Mouse (Mus musculus) kidney, postnatal 10 days (tissue): ENCODE data around the gene Specc1.

Experiments used
- DNase-seq: peaks from one replicate; pipeline ENCODE4 v3.0.0; 2021; ENCODE audit warnings: mixed read lengths

Specc1 gene

DNA sequence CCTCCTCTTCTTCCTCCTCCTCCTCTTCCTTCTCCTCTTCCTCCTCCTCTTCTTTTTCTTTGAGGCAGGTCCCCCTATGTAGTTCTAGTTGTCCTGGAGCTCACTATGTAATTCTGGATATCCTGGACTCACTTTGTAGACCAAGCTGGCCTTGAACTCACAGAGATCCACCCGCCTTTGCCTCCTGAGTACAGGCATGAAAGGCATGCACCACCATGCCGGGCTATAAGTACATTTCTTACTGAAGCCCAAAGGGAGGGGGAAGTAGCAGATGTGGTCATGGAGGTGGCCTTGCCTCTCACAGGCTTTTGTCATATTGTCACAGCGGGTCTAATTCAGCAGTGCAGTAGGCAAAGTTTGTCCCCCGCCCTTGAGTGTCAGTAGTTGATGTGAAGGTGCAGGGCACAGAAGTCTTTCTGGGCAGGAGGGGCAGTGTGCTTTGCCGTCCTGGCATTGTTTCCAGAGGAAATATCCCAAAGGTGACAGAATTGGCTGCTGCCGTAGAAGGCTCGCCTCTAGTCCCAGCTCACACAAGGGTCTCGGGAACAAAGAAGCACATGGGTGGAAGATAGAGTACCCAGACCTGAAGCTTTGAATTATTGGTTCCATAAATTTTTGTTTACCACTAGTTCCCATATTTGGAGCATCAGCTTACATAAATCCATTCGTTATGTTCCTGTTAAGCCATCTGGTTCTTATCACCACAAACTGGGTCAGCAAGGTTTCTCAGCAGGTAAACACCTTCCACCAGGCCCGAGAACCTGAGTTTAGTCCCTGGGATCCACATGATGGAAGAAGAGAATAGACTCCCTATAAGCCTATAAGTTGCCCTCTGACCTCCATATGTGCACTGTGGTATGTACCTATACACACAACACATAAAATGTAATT, 62.0 kb downstream of the Specc1 start:
- no peak for DNase-seq

DNA sequence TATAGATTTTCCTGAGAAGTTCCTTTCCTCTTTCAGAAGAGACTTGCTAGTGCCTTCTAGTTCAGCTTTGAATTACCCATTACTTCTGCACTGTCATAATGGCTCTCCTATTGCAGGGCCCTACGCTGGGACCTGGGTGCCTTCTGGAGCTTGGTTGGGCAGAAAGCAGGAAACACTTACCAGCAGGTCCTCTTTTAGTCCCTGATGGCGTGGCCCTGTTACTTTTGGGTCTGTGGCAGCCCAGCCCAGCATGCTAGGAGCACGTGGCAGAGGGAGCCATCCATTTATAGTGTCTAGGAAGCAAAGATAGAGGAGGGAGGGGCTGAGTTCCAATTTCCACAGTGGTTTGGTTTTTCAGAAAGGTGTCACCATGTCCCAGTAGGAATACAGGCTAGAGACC, 63.3 kb downstream of the Specc1 start:
- no peak for DNase-seq

DNA sequence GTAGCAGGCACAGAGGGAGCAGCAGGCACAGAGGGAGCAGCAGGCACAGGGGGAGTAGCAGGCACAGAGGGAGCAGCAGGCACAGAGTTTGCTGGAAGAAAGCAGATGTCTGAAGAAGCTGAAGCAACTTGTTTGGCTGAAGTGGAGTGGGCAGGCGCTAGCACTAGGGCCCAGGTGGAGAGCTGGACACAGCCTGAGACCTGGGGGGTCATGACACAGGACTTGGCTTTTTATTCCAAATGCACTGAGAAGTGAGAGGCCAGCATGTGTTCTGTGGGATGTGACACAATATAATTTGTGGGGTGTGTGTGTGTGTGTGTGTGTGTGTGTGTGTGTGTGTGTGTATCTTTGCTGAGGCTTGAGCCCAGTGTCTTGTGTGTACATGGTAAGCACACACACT, 64.3 kb downstream of the Specc1 start:
- no peak for DNase-seq

DNA sequence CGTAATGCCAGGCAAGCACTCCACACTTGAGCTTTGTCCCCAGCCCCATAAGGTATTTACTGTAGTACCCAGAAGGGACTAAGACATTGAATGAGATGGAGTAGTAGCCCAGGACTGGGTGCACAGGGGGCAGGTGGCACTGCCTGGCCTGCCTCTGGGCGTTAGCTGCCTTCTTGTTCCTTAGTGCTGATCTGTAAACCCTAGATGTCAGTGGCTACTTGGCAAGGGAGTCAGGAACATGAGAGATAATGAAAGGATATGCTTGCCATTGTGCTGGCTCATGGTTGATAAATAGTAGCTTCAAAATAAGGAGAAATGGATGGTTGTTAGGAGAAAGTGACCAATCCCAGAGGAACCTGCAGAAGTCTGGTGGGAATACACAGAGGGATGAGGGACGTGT, 65.5 kb downstream of the Specc1 start:
- no peak for DNase-seq

DNA sequence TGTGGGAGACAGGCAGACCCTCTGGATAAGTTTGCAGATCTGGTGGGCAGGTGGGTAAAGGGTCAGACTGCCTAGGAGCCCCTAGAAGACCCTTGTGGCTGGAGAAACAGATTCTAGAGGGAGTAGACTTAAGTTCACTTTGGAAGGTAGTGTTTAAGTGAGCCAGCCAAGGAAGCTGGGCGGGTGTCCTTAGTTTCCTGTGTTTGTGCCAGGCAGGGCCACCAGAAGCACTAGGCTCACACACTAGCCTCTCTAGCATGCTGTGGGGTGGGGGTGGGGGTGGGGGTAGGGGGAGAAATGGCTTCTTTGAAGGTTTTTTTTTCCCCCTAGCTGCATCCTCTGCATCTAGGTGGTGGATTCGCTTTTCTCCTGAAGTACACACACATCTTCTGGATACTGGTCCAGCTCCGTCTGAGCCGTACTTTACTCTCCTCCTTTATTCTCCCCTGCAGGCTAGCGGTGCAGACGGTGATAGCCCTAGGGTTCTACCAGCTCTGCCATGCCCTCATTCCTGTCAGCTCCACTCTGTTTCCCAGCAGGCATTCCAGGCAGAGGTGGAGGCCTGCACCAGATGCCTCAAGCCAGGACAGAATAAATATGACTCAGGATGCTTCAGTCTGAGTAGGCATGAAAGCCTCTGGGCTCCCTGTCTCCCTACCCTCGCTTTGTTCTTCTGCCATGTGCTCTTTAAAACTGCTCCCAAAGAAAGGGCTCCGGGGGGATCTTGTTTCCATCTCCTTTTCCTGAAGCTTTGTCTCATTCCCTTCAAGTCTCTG, 66.3 kb downstream of the Specc1 start:
- no peak for DNase-seq

DNA sequence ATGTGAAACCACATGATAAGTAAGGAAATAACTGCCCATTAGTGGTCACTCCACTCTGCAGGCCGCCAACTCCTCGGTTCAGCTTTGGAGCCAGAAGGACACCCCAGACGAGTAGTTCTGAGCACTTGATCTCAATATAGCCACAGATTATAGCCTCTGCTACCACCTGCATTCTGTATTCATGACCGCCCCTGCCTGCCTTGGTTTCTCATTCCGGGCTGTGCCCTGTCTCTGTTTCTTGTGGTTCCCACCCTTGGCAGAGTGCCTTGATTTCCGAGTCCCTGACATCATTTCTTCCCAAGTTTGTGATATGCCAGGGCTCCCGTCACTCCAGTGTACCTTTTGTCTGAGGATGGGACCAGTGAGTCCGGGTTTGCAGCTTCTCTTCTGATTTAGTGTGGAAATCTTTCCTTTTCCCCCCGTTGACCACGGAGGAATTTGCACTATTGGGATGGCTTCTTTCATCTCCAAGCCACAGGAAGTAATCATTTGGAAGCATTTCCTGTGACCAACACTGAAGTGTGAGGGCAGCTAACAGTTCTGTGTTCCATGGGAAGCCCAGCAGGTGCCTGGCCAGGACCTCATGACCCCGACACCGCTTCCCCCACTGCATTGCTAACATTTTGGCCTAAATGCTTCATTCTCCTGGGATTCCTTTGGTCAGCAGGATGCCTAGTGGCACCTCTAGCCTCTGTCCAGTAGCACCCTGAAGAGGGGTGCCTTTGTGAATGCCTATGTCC, 67.1 kb downstream of the Specc1 start:
- peak; percentile 33 for DNase-seq

DNA sequence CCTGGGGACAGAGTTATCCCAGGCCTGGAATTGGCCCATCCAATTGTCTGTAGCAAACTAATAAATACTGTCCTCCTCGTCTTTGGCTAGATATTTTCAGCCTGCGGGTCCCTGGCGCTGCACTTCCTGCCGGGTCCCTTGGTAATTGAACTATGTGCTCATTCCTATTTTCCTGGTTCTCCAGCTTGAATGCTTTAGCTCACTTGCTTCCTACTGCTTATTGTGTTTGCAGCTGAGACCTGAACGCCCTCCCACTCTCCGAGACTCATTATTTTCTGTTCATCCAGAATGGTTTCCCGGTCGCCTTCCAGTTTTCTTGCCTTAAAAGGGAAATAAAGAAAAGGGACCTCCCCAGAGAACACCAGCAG, 67.7 kb downstream of the Specc1 start:
- DNase-seq = peak; percentile 58

DNA sequence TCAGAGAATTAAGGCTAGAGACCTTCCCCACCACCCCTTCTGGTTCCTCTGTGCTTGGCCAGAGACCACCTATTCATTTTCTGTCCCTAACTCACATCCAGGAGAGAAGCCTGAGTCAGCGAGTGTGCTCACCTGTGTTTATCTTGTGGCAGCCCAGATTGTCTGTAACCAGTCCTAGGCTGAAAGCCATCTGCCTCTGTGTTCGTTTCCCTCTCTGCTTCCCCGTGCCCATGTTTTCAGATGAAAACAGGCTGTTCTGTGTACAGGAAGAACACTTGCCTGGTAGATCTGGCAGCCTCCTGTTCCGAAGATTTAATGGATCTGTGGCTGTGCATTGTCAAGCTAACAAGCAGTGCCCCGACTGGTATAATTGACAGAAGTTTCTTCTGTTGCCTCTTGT, 68.4 kb downstream of the Specc1 start:
- DNase-seq = no peak

DNA sequence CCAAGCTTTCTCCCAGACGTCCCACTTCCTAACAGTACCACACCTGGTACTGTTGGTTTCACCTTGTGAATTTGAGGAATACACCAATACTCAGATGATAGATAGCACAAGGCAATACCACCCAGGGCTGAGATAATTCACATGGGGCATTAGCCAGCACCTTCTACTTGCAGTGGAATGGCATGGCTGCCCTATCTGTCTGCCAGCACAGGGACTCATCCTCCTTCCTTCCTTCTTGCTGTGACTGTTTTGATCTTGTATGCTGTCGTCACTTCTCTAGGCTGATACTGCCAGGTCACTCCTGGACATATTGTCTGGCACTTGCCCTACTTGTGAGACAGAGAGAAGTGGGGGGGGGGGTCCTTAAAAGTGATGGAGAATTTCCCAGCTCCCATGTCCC, 69.2 kb downstream of the Specc1 start:
- DNase-seq = no peak

DNA sequence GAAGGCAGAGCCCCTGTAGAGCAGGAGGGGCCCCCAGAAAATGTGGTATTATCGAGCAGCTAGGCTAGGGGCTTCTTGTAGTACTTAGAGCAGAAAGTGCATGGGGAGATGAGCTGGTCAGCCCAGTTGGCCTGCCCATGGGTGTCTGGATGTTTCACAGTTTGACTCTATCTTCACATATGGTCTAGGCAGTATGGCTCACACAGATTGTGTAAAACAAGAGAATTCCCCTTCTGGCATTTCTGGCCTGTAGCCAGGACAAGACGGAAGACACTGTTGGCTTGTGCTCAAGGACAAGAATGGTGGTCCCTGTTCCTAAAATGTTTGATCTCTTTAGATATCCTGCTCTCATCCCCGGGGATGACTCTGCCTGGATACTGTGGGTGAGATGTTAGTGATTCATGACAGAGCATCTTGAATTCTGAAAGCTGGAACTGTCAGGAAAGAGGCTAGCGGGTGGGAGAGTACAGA, 69.8 kb downstream of the Specc1 start:
- peak; percentile 39 for DNase-seq

DNA sequence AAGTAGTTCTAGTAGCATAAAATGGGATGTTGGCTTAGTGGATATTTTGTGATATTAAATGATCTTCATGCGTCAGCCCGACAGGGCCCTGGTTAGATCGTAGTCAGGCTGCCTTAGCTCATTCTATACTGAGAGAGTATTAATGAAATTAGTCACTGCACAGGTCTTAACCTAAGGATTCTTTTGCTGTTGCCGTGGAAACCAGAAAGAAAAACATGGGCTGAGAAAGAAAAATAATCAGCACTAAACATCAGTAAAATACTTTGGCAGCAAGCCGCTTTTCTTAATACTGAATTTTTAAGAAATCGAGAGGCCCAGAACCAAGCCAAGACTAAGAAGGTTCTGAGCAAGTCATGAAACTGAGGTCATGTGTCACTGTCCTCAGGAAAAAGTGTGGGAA, 70.7 kb downstream of the Specc1 start:
- DNase-seq = no peak

DNA sequence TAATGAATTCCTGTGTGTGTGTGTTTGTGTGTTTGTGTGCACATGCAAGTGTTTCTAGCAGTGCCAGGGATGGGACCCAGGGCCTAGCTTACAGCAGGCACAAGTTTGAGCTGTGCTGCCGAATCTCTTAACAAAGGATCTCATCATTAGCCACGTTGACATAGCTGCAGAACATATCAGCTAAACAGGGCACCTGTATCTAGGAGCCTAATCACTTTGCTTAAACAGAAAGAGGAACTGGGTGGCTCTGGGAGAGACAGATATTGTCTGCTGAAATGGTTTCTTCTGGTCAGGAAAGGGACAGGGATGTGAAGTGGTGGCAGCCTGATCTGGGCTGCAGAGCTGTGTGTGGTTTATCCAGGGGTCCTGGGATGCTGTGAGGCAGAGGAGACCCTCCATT, 71.1 kb downstream of the Specc1 start:
- DNase-seq = no peak

DNA sequence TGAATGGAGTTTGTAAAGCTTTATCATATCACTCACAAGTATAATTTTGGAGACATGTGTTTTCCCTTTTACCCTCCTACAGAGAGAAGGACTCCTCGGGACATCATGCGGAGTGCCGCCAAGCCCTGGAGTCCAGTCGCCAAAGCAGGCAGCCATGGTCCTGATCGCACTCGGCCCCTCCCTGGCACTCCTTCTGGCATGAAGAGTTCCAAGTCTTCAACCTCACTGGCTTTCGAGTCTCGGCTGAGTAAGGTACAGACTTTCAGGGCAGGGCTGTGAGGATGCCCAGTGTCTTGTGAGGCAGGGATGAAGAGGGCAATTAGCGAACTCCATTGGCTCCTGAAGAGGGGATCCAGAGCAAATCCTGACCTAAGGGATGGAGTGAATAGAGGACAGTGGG, 72.6 kb downstream of the Specc1 start:
- DNase-seq = no peak

DNA sequence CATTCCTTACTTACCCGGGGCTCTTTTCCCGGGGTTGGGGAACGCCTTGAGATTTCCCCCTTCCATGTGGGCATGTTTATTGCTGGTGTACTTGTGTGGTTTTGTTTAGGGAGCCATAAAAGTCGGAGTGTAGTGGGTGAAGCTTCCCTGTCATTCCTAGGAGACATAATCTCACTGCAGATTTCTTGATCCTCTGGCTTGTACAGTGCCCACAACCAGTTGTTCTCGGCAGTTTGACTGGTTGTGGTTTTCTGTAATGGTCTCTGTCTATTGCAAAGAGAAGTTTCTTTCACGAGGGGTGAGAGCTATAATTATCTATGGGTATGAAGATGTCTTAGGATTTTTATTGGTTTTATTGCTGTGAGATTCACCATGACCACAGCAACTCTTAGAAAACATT, 78.0 kb downstream of the Specc1 start:
- no peak for DNase-seq

DNA sequence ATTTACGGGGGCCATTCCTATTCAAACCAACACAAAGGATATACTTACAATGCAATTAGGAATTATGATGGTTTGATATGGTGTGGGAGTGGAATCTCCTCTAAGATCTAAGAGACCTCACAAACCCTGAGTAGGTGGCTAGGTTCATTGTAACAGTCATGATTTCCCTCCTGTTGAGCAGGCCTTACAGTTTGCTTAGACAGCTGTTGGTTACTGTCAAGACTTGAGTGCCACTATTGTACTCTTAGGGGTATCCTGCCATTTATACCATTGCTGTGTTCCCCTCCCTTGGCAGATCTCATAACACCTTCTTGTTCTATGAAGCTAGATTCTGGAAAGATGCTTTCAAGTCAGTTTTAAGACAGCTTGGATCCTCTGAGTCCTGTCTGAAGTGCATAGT, 78.7 kb downstream of the Specc1 start:
- DNase-seq = no peak

DNA sequence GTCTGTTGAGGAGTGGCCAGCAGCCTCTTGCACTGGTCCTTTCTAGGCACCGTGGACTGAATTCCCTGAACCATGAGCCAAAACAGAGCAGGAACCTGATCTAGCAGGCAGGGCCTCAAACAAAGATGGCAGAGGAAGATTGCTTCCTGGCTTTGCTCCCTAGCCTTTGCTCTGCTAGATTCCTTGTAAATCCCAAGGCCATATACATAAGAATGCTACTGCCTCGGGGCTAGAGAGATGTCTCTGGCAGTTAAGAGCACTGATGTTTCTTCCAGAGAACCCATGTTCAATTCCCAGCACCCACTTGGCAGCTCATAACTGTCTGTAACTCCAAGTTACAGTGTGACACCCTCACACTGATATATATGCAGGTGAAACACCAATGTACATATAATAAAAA, 83.6 kb downstream of the Specc1 start:
- DNase-seq = no peak

DNA sequence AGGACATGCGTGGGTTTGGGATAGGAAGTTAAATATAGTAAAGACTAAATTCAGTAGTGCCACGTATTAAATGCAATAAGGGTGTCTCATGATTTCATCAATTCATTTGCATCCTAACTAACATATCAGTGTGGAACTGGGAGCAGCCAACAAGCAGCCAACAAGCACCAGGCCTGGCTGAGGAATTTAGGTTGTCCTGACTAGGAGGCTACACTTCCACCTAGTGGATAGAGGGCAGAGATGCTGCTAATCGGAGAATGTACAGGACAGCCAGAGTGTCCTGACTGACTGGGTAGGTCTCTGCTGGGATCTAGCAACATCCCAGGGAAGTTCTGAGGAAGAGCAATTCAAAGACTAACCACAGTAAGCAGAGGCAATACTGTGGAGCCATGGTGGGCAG, 88.1 kb downstream of the Specc1 start:
- DNase-seq = peak; percentile 68

DNA sequence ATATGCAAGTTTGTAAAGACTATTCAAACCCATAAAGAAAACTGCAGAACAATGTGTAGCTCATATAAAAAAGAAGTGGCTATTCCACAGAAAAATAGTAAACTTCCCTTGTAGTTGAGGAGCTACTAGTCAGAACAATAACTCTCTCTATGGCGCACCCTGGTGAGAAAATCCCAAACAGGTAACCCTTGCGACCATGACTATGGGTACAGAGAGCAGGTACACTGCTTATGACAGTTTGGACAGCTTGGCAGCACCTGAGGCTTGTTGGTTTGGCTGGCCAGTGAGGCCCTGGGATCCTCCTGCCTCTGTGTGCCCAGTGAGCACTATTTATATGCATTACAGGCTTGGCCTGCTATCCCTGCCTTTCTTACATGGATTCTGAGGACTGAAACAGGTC, 89.4 kb downstream of the Specc1 start:
- DNase-seq = no peak

DNA sequence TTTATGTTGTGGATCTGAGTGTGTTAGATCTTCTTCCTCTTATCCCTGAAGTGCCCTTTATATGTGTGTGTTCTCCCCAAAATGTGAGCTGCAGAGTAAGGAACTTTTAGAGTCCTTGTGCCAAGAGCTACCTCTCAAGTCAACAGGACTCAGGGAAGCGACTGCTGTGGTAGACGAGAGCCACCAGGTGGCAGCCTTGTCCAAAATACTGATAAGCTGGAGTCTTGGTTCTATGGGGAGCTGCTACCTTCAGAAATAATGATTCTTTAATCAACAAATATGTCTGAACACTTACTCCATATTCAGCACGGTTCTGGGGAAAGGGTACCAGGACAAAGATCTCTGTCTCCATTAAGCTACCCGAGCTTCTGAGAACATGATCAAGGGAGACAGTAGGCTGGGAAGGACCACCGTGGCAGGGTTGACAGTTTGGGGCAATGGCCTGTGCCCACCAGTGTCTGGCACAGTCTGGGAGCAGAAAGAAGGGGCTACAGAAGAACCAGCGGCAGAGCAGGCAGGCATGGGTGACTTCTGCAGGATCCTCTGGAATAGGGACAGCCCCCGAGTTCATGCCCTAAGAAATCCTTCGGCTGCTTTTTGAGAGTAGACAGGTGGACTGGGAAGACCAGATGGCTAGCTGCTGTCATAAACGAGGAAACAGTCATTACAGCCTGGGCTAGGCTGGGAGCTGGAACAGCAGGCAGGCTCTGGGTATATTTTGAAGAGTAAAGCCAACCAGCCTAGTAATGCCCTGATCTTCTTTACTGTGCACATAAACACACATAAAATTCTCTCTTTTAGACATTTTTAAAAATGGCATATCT, 91.5 kb downstream of the Specc1 start:
- DNase-seq = peak; percentile 84

DNA sequence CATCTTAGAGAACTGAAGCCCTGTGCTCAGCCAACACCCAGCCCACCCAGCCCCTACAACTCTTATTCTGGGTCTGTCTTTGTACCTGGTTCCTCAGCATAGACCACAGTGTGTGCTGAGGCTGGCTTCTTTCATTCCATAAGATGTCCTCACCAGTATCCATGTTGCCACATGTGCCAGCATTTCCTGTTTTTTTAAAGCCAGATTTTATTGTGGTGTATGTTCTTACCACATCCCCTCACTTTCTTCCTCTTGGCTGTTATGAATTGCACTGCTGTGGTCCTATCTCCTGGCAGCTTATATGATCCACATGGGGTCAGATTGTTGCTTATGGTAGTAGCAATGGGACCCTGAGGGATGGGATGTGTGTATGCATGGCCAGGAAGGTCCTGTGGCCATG, 92.6 kb downstream of the Specc1 start:
- no peak for DNase-seq

DNA sequence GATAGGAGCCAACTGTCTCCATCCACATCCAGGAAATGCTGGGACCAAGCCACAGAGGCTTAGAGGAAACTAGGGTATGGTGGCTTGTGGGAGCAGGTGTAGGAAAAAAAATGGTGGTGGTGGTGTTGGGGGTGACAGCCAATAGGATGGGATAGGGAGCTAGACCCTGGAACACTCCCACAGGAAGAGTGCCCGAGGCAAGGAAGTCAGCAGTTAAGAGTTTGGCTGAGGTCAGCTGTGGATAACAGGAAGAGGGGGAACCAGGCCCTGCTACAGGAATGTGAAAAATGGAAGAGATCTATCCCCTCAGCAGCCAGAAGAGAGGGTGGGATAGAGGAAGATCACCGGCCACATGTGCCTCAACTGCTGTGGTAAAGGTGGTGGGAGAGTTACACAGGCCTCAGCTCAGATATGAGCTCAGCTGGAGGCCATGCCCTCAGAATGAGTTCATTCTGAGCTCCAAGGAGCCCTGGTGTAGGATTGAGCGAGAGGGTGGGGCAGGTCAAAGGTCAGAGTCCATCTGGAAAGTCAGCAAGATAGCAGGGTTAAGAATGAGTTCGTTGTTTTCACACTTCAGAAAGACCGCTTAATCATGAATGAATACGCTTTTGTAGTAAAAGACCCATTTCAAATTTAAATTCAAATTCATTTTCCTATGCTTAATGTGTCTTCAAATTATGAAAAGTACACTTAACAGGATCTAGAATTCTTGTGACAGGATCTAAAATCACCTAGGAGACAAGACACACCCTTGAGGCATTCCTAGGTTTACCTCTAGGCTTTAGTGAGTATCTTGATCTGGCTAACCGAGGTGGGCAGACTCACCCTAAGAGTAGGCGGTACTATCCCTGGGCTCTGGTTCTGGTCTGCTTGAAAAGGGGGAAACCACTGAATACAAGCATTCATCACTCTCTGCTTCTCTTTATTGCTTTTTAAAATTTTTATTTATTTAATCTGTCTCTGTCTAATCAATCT, 94.1 kb downstream of the Specc1 start:
- peak; percentile 51 for DNase-seq
